8 mouse cellular contexts compared by ENCODE assay signal in the genomic region with DNA sequence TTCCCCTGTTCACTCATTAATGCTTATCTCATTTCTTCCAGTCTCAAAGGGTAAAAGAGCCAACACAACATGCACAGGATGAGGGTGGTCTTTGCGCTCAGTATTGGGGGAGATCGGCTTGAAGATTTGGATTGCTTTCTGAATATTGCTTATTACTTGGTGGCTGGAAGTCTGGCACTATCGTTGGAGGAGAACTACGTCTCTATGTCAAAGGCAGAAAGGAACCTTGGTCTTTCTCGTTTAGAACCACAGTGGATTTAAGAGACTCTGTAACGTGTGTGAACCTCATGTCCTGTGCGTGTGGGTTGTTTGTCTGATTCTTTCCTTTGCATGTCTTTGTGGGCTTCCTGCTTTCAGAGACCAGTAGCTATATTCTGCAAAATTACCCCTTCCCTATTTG. TPM values are rescaled to one million over a fixed set of nuclear protein-coding genes. Genes with fewer than 3 reads are reported as not detected.
DNase-seq lines count a peak whose midpoint lies in the region; ATAC-seq and TF ChIP-seq lines count a peak whose summit lies in the region.

No protein-coding gene starts in this region.

- 29% methylated on average over 7 of the region's 7 CpGs for WGBS in heart, embryonic 16.5 days
- WGBS in hindbrain, embryonic 11.5 days, result 72% methylated on average over 7 of the region's 7 CpGs
- WGBS in macrophage (ENCODE audit: missing documents), result 22% methylated on average over 7 of the region's 7 CpGs

- H3K79me2 ChIP-seq in macrophage (ENCODE audit: inconsistent target), result peaks cover 44% of the 10 kb centered on the region

- no peak for TF ChIP-seq CTCF in bone marrow macrophage, adult 2 months (IDR thresholded peaks at IDR 0.05; ENCODE audit: low read depth, low read length)

- H3K27me3 ChIP-seq in heart, embryonic 16.5 days (ENCODE audit: control insufficient read depth, insufficient read depth, low read length), result no peaks in the 10 kb centered on the region
- H3K27me3 ChIP-seq in hindbrain, embryonic 11.5 days (ENCODE audit: control insufficient read depth, insufficient read depth, low read length), result no peaks in the 10 kb centered on the region

- peak overlapping the region; percentile 99 for H3K4me3 ChIP-seq in heart, embryonic 16.5 days (ENCODE audit: low read length)
- H3K4me3 ChIP-seq in bone marrow macrophage, adult 2 months (ENCODE audit: insufficient read depth, low read length), result peak overlapping the region; percentile 69
- H3K4me3 ChIP-seq in hindbrain, embryonic 11.5 days (ENCODE audit: low read depth, low read length), result peak overlapping the region; percentile 65
- H3K4me3 ChIP-seq in macrophage (ENCODE audit: inconsistent target), result peak overlapping the region; percentile 91

- no peaks in the 10 kb centered on the region for H3K9me3 ChIP-seq in heart, embryonic 16.5 days (replicated peaks; ENCODE audit: control insufficient read depth, low read length)
- no peaks in the 10 kb centered on the region for H3K9me3 ChIP-seq in hindbrain, embryonic 11.5 days (ENCODE audit: control insufficient read depth, low read length)

- H3K36me3 ChIP-seq in heart, embryonic 16.5 days (ENCODE audit: control insufficient read depth, insufficient read depth), result no peaks in the 10 kb centered on the region
- no peaks in the 10 kb centered on the region for H3K36me3 ChIP-seq in hindbrain, embryonic 11.5 days (ENCODE audit: control insufficient read depth, insufficient read depth, low read length)
- H3K36me3 ChIP-seq in macrophage (ENCODE audit: inconsistent target), result no peaks in the 10 kb centered on the region

- peaks cover 36% of the 10 kb centered on the region for H3K4me1 ChIP-seq in heart, embryonic 16.5 days (ENCODE audit: control insufficient read depth, insufficient read depth, low read length)
- H3K4me1 ChIP-seq in bone marrow macrophage, adult 2 months (ENCODE audit: control insufficient read depth, insufficient read depth, low read length), result peaks cover 22% of the 10 kb centered on the region
- 0 out of 2 replicates have a peak, but pooled peaks cover 2% of the 10 kb centered on the region for H3K4me1 ChIP-seq in hindbrain, embryonic 11.5 days (replicated peaks; ENCODE audit: control insufficient read depth, insufficient read depth, low read length)

- peak overlapping the region; percentile 94 for H3K27ac ChIP-seq in heart, embryonic 16.5 days (ENCODE audit: low read length)
- no peak overlapping the region for H3K27ac ChIP-seq in bone marrow macrophage, adult 2 months (ENCODE audit: insufficient read depth, low read depth, low read length)
- H3K27ac ChIP-seq in hindbrain, embryonic 11.5 days (ENCODE audit: low read depth, low read length), result no peak overlapping the region
- 0 out of 2 replicates have a peak overlapping the region, but pooled peaks have one; percentile 66 for H3K27ac ChIP-seq in macrophage

- DNase-seq in heart, adult 11 months, result no peak
- no peak for DNase-seq in hindbrain, embryonic 11.5 days (ENCODE audit: low spot score)
- DNase-seq in urinary bladder, postnatal 25 days (ENCODE audit: low spot score), result no peak
- no peak for DNase-seq in cerebellum, adult 9-10 months

- ATAC-seq in heart, embryonic 16.5 days (replicated peaks; ENCODE audit: extremely low read depth, insufficient read depth, low FRiP score), result no peak
- no peak for ATAC-seq in hindbrain, embryonic 11.5 days (ENCODE audit: low FRiP score)
- ATAC-seq in erythroid progenitor cell, adult 5-6 weeks (replicated peaks; ENCODE audit: low FRiP score, poor library complexity, severe bottlenecking), result no peak

- no peak for TF ChIP-seq POLR2A in bone marrow macrophage, adult 2 months (IDR thresholded peaks at IDR 0.05; ENCODE audit: borderline replicate concordance, low read depth, low read length)

- H3K9ac ChIP-seq in heart, embryonic 16.5 days (ENCODE audit: low read length), result peak overlapping the region; percentile 99
- H3K9ac ChIP-seq in hindbrain, embryonic 11.5 days (ENCODE audit: low read depth, low read length), result no peak overlapping the region

- peak overlapping the region; percentile 83 for H3K4me2 ChIP-seq in heart, embryonic 16.5 days (ENCODE audit: low read depth, low read length)
- H3K4me2 ChIP-seq in hindbrain, embryonic 11.5 days (replicated peaks; ENCODE audit: low read depth, low read length), result peak overlapping the region; percentile 82

RNA-seq across cellular contexts. Expression of gene Mmd, which starts 1.5 kb away (rescaled TPM):
- 77.0 and 80.2 TPM in 2 replicates for polyA plus RNA-seq in heart, embryonic 16.5 days (2015; fragmentation: Nextera tagmentation; extraction: Ambion mirVana)
- 49.3 and 50.0 TPM in 2 replicates for polyA plus RNA-seq in bone marrow macrophage, adult 2 months (2012; ENCODE audit: insufficient read depth, insufficient read length, missing spikeins)
- 47.7 and 57.6 TPM in 2 replicates for polyA plus RNA-seq in hindbrain, embryonic 11.5 days (2014; fragmentation: Nextera tagmentation; extraction: Ambion mirVana)
- total RNA-seq in macrophage (2018; cell fraction: chromatin; rRNA removed), result 100 to 1,000 TPM in 4 of 26 experiments, 10 to 100 TPM in 16, 1 to 10 TPM in 6; 6.8 to 147 (median 26.0) TPM
- total RNA-seq in macrophage (2018; cell fraction: cytosol; rRNA removed), result 10 to 100 TPM; 10.9 to 73.8 (median 29.3) TPM
- 100 to 1,000 TPM in 2 of 26 experiments, 10 to 100 TPM in 22, 1 to 10 TPM in 2; 8.0 to 112 (median 27.7) TPM for total RNA-seq in macrophage (2018; cell fraction: nucleus; rRNA removed)
- polyA plus RNA-seq in macrophage (2018), result 28.1 to 57.5 TPM (median 47.7 TPM) in 3 replicates
- total RNA-seq in erythroid progenitor cell, adult 5-6 weeks (2015; ENCODE audit: low replicate concordance), result 6.3 and 6.8 TPM in 2 replicates
- 2.6 and 7.0 TPM in 2 replicates for total RNA-seq in erythroid progenitor cell, adult 5-6 weeks (2017; ENCODE audit: low replicate concordance)

Comparison
In these comparisons a context has a peak if more than half of its experiments do, and no peak if none do; other contexts are left out.
1. H3K27ac ChIP-seq: peak in heart, embryonic 16.5 days (single experiment) and macrophage (single experiment); none in bone marrow macrophage, adult 2 months (single experiment) and hindbrain, embryonic 11.5 days (single experiment).
2. Peak in every context shown above with its lines, with median percentiles within 50 percentile points of each other: H3K4me3 ChIP-seq.